Mouse (Mus musculus) cerebellum, adult 11-12 months (tissue): ENCODE measurements around the gene Ddias.
"Not testable (repeated sequence)": the region's sequence is repeated elsewhere in the genome, so short reads cannot be mapped to it uniquely, and the experiment has no call there.

ENCODE experiments used
- DNase-seq: peaks from one replicate; pipeline ENCODE4 v3.0.0; 2022

Ddias gene

DNA sequence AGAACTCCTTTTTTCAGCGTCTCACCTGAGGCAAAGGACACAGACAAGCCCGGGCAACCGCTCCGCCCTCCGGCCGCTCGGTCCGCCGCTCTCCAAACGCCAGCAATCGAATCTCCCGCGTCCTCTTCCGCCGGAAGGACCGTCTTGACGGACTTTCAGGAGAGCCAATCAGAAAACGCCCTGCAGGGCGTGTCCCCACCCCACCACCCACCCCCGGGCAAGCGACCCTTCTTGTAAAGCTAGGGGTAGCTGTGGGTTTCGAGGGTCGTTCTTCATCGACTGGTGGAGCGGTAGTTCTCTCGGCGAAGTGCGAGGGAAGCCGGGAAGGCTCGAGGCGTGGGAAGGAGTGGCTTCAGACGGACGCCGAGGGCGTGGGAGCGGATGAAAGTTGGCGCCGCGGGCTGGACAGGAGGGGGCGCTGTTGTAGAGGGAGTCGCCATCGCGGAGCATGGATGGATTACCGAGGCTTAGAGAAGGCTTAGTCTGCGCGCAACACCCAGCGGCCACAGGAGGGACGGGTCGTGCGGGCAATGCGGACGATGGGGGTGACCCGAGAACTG is at the start of gene Ddias, which contains the start of gene Prcp:
TSS of gene Ddias (minus strand) at position 132 of the 560 bp plus-strand sequence.
TSS of gene Prcp (plus strand) at position 355 of the 560 bp plus-strand sequence.
- DNase-seq: peak; percentile 91

DNA sequence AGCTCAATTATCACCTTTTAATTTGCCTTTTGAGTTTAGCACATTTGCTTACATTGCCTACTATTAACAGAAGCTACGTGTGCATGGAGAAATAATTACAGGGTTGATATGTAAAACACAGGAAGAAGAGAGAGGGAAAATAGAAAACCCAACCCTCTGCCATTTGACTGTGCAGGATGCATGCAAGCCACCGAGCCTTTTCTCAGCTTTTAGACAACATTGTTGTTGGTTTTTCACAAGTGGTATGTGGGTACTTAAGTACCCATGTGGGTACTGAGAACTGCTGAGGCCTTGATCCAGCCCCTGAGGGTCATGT is 46.8 kb upstream of the Ddias start:
- no peak for DNase-seq

DNA sequence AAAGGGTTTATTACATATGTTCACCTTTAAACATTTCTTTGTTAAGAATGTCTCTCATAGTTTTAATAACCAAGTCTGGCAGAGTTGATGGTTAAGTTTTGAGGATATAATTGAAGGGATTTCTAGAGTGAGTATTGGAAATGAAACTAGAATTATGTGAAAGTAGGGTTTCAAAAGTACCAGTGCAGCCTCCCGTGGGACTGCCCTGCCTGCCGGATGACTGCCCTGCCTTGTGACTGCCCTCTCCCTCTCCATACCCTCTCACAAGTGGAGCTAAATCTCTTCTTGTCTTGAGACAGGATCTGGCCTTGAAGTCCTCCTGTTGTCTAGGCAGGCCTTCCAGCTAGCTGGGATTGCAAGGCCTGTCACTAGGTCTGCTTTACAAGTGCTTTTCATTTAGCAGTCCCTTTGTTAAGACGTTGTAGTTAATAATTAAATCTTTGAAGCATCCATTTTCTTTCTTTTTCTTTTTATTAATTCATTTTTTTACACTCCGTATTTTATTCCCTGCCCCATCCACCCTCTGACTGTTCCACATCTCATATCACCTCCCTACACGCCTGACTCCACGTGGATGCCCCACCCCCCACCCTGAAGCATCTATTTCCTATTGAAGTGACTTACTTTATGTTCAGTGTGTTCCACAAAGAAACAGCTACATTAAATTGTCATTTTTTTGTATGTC is 46.3 kb upstream of the Ddias start:
- no peak for DNase-seq

DNA sequence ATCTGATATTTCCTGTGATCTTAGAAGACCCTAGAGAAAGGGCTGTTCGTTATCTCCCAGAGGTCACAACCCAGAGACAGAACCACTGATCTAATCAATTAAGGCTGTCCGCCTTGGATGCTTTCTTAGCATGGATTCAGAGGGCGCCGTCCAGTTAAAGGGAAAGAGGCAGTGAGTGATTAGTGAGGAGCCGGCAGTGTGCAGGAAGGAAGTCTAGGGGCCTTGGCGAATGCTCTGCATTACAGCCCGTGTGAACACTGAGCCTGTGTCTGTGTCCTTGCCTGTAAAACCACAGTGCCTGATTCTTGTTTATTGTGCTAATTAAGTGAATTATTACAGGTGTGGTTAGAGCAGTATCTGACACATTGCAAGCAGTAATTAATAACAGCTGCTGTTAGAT is 30.2 kb upstream of the Ddias start:
- DNase-seq: not testable (repeated sequence)

DNA sequence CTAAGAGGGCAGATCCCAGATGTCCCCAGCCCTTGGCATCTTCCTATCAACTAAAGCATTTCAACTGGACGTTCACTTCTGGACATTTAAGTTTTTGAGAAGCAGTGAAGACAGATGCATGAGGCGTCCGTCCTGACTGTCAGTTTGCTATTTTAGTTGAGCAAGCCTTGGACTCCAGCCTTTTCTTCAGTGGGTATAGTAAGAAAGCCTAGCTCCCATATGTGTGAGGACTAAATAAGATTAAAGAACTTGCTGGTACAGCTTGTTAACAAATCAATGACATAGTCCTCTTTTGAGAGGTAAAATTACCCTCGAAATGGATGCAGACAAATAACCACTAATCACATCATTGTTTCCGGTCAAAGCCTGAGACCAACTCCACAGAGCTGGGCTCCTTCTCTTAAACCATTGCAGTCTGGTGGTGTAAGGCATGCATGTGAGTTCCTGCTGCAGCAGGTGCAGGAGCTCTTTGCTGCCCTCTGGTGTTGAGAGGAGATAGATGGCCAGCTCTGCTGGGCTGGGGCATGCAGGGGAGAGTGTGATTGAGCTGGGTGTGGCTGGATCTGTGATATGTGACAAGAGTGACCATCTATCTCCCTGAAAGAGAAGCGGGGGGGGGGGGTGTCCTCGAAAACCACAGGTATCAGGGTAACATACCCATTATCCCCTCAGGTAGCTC is 29.5 kb upstream of the Ddias start:
- DNase-seq: peak; percentile 62

DNA sequence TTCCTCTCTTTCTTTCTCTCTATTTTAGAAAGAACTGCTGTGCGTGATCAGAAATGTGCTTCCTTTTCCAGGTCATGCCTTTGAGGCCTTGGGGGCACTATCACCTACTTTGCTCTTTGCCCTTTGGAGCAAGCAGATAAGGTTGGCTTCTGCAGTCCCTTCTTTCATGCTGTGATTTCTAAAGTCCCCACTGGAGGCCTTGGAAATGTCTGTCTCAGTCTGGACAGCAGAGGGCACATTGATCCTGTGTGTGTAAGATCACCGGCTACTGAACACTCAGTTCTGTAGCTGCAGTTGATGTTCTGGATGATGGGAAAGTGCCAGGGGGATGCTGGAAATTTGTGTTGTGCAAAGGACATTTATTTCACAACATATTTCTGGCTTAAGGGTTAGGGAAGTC is 23.0 kb upstream of the Ddias start:
- DNase-seq: no peak

DNA sequence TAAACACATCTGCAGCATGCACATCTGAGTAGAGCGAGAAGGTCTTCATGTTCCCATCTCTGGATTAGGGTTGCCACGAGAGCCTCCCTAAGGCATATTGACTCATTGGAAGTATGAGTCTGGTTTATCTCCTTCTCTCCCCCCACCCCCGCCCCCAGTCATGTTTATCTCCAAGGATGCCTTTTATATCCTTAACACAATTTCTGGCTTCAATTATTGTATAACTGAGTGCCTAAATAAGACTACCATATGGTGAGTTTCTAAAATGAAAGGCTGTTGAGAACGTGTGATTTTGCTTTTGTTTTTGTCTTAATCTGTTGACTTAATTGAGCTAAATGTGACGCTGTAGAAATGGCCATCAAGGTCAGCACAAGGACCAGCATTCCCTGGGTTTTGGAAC is 22.0 kb upstream of the Ddias start:
- DNase-seq: no peak

DNA sequence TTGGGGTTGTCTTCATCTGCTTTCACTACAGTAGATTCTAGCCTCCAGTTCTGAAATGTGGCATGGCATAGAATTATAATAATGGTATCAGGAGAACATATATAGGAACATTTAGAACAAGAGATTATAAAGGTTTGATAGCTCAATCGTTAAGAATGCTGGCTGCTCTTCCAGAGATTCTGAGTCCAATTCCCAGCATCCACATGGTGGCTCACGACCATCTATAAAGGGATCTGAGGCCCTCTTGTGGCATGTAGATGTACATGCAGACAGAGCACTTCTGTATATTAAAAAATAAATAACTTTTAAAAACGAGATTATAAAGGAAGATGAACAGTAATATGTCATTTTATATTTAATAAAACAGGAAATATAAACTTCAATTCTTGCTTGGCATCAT is 19.4 kb upstream of the Ddias start:
- DNase-seq: no peak

DNA sequence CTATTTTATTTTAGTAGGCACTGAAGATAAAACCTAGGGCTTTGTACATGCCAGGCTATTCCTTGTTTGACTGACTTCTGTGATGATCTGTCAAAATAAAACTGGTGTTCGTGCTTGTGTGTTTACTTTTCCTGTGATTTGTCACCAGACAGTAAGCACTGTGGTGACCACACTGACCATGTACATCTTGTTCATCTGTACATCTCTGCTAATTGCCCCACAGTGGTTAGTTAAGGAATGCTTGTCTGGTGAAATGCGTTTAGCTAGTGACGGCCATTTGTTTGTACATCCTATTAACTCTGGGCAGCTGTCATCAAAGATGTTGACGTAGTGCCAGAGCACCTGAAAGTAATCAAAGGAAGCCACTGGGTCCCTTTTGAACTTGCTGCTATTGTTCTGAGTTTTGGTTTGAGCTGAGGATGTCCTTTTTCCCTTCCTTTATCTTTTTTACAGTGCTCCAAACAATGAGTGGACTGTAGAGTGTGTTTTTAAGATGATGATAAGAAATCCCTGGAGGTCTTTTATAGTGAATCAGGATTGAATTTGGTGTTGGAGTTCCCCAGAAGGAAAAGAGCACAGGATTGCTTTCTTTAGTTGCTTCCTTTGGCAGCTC is 16.7 kb upstream of the Ddias start:
- no peak for DNase-seq

DNA sequence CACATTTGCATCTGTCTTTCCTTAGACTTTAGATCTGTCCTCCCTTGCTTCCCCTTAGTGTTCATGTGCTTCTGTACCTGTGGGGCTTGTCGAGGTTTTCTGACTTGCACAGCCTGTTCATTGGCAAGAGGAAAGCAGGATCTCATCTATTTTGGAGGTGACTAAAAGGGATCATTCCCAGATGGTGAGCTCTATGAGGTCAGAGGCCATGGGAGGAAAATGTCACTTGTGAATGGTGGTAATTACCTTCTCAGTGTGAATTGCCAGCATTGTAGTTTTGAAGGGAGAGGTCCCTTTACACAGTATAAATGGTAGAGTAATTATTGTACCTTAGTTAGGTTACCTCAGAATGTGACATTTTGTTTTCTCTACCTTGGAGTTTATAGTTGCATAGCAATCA is 16.2 kb upstream of the Ddias start:
- no peak for DNase-seq

DNA sequence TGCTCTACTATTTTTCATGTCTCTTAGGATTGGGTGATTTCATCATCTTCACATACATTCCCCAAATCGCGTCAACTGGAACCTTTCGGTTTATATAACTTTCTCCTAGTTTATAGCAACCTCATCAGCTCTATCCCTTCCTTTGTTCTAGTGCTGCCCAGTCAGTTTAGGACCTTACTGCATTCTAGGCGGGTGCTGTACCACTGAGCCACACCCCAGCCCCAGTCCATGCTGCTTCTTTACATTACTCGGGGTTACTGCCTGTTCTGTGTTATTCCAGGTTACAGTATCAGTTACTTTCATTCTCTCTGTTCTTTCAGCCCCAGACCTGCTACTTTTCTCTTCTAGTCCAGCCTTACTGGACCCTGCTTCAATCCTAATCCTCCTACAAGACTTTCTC is 13.2 kb upstream of the Ddias start:
- no peak for DNase-seq

DNA sequence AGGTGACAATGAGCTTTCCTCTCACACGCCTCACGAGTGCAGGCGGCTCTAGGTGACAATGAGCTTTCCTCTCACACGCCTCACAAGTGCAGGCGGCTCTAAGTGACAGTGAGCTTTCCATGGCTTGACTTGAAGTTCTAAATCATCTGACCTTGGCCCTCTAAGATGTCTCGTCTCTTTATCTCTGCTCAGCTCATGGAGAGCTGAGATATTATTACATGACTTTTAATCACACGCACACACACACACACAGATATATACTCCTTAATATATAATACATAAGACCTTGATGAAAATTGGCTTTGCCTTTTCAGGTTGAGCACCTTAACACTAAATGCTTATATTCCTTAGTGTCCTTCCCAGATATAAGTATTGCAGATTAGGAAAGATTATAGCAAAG is 12.8 kb upstream of the Ddias start:
- no peak for DNase-seq

DNA sequence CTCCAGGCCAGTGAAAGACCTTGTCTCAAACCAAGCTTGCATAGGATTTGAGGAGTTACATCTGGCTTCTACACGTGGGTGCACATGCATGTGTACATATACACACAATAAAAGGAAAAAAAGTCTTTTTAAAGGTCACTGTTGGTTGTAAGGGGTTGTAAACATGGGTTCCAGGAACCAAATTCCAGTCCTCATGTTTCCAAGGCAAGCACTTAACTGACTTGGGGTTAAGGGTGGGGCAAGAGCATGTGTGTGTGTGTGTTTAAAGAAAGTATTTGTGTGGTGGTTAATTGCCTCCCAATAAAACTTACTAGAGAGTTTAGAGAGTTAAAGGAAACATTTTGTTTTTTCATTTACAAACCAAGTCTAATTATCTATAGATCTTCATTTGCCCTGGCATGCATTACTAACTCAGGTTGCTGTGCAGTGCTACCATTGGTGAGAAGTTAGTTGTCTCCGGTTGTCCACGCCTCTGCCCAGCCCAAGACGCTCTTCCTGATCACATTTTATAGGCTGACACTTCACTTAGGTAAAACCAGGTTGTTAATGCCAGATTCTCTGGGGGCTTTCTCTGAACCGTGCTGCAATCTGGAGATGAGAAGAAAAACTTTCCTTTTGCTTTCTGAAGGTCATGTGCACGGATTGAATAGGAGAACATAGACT is 11.1 kb upstream of the Ddias start:
- no peak for DNase-seq

DNA sequence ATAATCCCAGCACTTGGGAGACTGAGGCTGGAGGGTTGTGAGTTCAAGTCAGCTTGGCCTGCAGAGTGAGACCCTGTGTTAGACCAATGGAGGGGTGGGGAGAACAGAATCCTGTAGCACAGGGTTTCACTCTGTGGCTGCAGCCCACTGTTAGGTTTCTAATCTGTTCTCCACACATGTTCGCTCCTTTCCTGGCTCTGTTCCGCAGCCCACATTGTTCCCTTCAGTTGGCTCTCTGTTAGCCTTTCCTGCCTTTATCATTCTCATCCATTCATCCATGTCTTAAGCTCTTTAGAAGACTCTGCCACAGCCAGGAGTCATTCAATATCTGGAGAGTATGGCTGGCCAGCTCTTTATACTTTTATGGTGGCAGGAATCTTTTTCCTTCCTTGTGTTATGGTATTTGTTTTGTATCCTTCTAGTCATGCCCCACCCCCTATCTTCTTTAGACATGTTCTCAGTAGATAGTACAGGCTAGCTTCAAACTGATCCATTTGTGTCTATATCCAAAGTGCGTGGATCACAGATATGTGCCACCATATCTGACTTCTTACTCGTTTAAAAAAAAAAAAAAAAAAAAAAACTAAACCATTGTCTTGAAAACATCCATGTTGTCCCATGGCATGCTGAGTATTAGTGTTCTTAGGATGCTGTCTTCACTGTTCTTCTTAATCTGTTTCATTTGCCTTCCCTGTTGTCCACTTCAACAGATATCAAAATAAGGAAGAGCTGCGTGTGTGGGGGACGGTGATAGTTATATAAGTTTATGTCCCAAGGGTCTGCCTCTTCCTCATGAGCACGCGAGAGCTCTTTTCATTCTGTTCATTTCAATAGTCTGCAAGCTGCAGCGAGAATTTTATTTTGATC is 10.0 kb upstream of the Ddias start:
- no peak for DNase-seq

DNA sequence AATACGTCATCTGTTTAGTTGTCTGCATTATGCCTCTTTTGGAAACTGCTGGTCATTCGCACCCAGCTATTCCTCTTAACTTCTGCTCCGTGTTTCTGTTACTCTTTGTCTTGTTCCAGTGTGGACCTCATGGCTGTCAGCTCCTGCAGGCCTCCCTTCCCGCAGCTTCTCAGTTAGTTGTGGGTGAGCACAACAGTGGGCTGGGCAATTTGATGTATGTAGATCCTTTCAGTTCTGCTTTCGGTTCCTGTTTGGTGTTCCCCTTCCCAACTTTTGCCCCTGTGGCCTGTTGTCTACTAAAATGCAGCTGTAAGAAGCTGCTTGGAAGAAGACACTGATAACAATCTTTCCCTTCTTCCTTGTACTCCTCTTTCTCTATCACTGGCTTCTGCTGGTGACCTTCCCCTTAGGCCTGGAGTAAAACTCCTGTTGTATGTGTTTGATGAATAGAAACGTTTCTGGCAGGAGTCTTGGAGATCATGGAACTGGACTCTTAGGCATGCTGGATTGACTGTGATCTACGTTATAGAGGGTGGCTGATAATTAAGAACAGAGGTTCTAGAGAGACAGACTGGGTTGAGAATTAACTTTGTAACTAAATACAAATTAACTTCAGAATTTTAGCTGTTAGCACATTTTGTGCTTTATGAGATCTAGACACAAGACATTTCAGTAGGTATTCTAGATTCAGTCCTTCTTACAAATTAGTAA is 4.7 kb upstream of the Ddias start:
- DNase-seq: no peak

DNA sequence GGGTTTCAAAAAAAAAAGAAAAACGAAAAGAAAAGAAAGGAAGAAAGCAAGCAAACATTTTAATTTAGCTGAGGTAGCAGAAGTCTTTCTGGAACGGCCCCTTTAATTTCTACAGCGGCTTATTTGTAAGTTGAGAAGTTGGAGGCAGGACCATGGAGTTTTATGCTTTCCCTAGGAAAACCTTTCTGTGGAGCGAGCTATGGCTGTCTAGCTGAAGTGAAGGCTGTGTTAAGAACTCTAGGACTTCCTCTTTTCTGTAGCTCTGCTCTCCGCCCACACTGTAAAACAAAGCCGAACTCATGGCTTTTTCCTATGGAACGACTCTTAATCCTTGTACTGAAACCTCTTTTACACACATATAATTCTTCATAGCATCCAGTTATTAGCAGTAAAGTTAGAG is 2.5 kb upstream of the Ddias start:
- no peak for DNase-seq

DNA sequence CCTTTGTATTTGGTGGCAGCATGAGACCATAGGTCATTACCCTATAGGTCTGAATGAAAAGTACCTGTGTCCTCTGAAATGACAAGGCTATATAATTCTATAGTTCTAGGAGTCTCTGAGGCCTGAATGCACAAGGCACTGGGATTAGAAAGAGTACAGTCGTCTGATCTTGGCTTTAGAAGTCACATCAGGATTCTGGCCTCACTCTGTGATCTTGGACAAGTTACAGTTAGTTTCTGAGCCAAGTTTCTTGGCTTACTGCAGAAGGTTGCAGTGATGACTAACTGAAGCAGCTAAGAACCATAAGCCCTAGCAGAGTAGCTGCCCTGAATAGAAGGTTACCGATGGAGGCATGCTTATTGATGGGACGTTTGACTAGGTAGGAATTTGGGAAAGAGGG is 2.0 kb upstream of the Ddias start:
- DNase-seq: no peak

DNA sequence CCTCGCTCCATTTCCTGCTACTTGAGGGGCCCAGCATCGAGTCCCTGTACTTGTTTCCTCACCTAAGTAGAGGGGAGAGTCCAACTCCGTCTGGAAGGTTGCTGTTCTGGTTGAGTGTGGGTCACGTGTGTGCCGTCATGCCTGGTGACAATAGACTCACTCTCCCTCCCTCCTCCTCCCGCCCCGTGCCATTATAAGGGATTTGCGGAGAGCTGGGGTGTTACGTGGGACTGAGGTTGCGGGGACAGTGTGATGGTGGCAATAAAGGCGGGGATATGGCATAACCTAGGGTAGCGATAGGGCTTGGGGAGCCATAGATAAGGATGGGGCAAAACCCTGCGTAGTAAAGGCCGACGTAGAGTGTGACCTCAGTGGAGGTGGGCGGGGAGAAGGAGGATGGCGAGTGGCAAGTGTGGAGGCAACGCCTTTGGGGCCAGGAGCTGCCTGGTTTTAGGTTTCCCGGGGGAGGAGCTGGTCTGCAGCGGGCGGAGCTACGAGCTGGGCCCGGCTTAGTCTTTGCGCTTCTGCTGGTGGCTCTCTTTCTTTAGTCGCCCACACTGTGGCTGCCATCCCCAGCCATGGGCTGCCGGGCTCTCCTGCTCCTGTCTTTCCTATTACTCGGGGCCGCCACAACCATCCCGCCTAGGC is 838 bp upstream of the Ddias start:
- peak; percentile 95 for DNase-seq

DNA sequence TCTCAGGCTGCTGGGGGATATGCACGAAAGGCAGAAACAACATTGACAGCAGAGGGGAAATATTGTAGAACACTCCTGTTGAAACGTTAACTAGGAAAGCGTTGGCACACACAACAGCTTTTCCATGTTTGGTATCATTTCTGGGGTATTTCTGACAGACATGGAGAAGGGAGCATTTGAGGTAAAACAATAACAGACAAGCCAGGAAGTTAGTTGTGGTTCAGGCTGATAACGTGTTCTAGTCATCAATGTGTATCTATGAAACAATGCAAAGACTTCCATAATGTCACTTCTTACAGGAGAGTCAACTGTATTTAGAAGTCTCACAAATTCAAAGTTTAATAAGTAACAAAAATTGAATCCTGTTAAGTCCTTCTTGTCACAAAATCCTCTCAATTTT is 2.5 kb downstream of the Ddias start:
- DNase-seq: no peak

DNA sequence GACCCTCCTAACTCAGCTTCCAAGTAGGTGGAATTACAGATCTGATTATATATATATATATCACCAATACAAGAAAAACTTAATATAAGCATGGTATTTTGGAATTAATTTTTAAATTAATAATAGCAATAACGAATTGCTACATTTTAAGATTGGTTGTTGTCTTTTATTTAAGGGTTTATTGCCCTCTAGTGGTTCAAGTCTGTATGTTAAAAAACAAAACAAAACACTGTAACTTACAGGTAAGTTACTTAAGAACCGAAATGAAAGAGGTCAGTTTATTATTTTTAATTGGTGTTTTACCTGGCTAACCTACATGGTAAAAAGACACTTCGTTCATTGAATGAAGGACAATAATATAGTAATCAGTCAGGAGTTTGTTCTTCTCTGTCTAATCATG is 3.9 kb downstream of the Ddias start:
- DNase-seq: no peak

DNA sequence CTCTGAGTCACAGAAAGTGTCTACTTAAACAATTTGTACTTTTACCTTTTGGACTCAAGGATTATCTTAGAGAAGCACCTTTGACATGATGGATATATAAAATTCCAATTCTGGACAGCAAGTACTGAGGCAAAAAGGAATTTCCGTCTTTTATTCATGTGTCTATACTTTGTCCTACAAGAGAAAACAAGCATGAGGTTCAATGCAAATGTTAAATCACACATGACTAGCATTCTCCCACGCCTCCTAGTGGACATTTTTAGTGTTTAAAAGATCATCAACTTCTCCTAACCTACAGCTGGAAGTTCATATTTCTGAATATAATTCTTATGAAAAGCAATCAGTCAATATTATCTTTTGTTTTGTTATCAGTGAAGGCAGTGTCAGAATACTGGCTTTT is 7.5 kb downstream of the Ddias start:
- DNase-seq: no peak

DNA sequence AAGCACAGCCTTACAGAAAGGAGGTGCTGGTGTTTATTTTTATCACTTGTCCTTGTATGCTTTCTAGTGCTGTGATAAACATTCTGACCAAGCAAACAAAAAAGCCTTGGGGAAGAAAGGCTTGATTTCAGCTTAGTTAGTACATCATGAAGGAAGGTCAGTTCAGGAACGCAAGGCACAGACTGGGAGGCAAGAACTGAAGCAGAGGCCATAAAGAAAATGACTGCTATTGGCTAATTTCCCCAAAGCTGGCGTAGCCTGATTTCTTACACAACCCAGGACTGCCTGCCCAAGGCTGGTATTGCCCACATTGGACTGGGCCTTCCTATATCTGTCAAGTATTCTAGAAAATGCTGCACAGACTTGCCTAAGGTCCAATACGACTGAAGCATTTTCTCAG is 25.8 kb downstream of the Ddias start:
- DNase-seq: no peak
